Mouse (Mus musculus) neural tube, embryonic 14.5 days (tissue): ENCODE data around the gene Rab6a. TPM values are rescaled to one million over a fixed set of nuclear protein-coding genes. Genes with fewer than 3 reads are reported as not detected.

Experiments used
- ATAC-seq: fragments of 200-750 bp; cut with Nextera tagmentation; 2 replicates; pipeline ENCODE4 v1.8.0; 2017; ENCODE audit warnings: low read depth, mild to moderate bottlenecking, moderate TSS enrichment, moderate library complexity
- H3K27ac ChIP-seq: fragments of 300-500 bp; sonication (generic); 2 replicates; pipeline ENCODE4 v1.5.1; 2014; ENCODE audit warnings: low read depth, mild to moderate bottlenecking, control low read depth, low read length, moderate library complexity, mixed read lengths
- H3K27me3 ChIP-seq: fragments of 300-500 bp; sonication (generic); 2 replicates; pipeline ENCODE4 v1.6.1; 2014; ENCODE audit warnings: low read length; ENCODE audit not compliant: control insufficient read depth, insufficient read depth
- H3K36me3 ChIP-seq: fragments of 300-500 bp; sonication (generic); 2 replicates; pipeline ENCODE4 v1.6.1; 2014; ENCODE audit warnings: low read length, mixed read lengths; ENCODE audit not compliant: control insufficient read depth, insufficient read depth
- H3K4me1 ChIP-seq: fragments of 300-500 bp; sonication (generic); 2 replicates; pipeline ENCODE4 v1.6.1; 2014; ENCODE audit warnings: low read length; ENCODE audit not compliant: control insufficient read depth, insufficient read depth
- H3K4me2 ChIP-seq: fragments of 300-500 bp; sonication (generic); 2 replicates; pipeline ENCODE4 v1.6.1; 2014; ENCODE audit warnings: mild to moderate bottlenecking, low read depth, low read length, control low read depth
- H3K4me3 ChIP-seq: fragments of 300-500 bp; sonication (generic); 2 replicates; pipeline ENCODE4 v1.5.1; 2014; ENCODE audit warnings: low read depth, low read length, control low read depth, mixed read lengths
- H3K9ac ChIP-seq: fragments of 300-500 bp; sonication (generic); replicated peaks from 2 replicates; pipeline ENCODE4 v1.6.1; 2014; ENCODE audit warnings: low read depth, mild to moderate bottlenecking, control low read depth, low read length, mixed read lengths
- H3K9me3 ChIP-seq: fragments of 300-500 bp; sonication (generic); 2 replicates; pipeline ENCODE4 v1.6.1; 2016; ENCODE audit warnings: low read length; ENCODE audit not compliant: control insufficient read depth
- WGBS: fragments of 180-500 bp; shearing (Covaris S2); extraction: QIAGEN DNeasy Blood & Tissue Kit; methylation state at CpG from one replicate; pipeline ENCODE4 v1.1.7; 2014; 5-methylcytosine and 5-hydroxymethylcytosine counted together
- polyA plus RNA-seq: library from polyadenylated mRNA; unstranded; fragments of >200 nt; fragmentation: Nextera tagmentation; extraction: Ambion mirVana; gene quantifications from 2 replicates; pipeline ENCODE4 v1.2.1, GENCODE M21; 2014

Rab6a gene
- polyA plus RNA-seq, 1 experiment from 2014 or later, result 324 TPM

DNA sequence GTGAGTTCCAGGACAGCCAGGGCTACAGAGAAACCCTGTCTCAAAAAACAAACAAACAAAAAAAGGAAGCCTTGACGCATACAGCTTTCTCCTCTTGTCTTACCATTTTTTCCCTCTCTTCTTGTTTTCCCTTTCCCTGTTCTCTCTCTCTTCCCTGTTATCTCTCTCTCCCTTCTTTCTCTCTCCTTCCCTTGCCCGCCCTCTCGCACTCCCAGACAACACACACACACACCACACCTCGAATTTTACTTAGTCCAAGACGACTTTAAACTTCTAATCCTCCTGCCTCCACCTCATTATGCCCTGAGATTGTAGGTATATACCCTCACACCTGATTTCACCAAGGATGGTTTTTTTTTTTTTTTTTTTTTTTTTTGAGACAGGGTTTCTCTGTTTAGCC lies 76.9 kb downstream of the Rab6a start:
- H3K9ac ChIP-seq, result no peak overlapping the region
- no peak for ATAC-seq
- 80% methylated on average over 5 of the region's 5 CpGs for WGBS
- no peak overlapping the region for H3K4me2 ChIP-seq
- H3K9me3 ChIP-seq, result no peaks in the 10 kb centered on the region
- no peak overlapping the region for H3K27ac ChIP-seq
- no peak overlapping the region for H3K4me3 ChIP-seq
- no peaks in the 10 kb centered on the region for H3K36me3 ChIP-seq
- H3K27me3 ChIP-seq, result no peaks in the 10 kb centered on the region
- no peaks in the 10 kb centered on the region for H3K4me1 ChIP-seq

DNA sequence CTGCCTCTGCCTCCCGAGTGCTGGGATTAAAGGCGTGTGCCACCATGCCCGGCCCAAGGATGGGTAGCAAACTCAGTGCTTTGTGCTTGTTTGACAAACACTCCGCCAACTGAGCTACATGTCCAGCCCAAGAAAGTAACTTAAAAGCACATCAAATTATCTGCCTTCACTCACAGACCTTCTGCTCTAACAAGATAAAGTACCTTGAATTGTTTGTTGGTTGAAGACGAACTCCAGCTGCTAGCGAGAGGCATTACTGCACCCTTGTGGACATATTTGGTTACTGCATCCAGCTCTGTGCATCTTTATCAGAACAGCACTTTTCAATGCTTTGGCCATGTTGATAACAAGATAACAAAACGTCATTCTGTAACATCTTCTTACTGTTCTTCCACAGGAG lies 77.3 kb downstream of the Rab6a start:
- no peaks in the 10 kb centered on the region for H3K27me3 ChIP-seq
- H3K4me2 ChIP-seq, result no peak overlapping the region
- H3K4me1 ChIP-seq, result no peaks in the 10 kb centered on the region
- no peak for ATAC-seq
- H3K9me3 ChIP-seq, result no peaks in the 10 kb centered on the region
- no peaks in the 10 kb centered on the region for H3K36me3 ChIP-seq
- WGBS, result 55% methylated on average over 7 of the region's 7 CpGs
- no peak overlapping the region for H3K9ac ChIP-seq
- no peak overlapping the region for H3K4me3 ChIP-seq
- no peak overlapping the region for H3K27ac ChIP-seq

DNA sequence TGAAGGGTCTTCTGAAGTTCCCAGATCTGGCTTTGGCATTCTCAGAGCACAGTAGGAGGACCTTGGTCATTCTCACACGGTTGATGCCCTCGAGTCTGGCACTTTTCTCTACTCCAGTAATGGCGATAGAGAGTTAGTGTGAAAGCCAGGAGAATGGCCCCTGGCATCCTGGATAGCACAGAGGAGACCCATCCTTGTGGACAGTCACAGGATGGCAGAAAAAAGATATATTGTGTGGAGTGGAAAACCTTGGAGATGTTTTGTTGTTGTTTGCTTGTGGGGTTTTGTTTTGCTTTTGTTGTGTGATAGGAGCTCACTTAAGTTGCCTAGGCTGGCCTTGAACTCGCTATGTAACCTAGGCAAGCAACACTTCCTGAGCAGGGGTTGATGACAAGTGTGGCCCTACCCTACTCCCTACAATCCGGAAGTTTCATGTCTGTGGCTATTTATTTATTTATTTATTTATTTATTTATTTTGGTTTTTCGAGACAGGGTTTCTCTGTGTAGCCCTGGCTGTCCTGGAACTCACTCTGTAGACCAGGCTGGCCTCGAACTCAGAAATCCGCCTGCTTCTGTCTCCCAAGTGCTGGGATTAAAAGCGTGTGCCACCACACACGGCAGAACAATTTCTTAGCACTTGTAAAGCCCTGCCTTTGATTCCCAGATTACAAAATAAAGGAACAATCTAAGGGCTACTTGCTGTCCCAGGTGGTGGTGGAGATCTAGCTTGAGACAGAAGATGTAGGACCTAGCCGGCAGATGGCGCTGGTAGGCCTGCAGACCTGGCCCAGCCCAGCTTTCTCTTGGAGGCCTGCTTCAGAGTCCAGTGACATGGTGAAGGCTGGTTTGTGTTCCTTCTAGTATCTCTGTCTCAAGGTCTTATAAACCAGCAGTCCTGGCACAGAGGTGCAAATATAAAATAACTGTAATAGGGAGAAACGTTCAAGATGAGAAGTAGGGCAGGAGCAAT lies 78.1 kb downstream of the Rab6a start:
- peak; percentile 81; the same call in 1 of the 2 replicates for ATAC-seq
- H3K4me3 ChIP-seq, result no peak overlapping the region
- no peaks in the 10 kb centered on the region for H3K36me3 ChIP-seq
- H3K27ac ChIP-seq, result no peak overlapping the region
- no peaks in the 10 kb centered on the region for H3K9me3 ChIP-seq
- WGBS, result 48% methylated on average over 13 of the region's 13 CpGs
- H3K4me2 ChIP-seq, result no peak overlapping the region
- H3K27me3 ChIP-seq, result no peaks in the 10 kb centered on the region
- no peaks in the 10 kb centered on the region for H3K4me1 ChIP-seq
- H3K9ac ChIP-seq, result no peak overlapping the region

DNA sequence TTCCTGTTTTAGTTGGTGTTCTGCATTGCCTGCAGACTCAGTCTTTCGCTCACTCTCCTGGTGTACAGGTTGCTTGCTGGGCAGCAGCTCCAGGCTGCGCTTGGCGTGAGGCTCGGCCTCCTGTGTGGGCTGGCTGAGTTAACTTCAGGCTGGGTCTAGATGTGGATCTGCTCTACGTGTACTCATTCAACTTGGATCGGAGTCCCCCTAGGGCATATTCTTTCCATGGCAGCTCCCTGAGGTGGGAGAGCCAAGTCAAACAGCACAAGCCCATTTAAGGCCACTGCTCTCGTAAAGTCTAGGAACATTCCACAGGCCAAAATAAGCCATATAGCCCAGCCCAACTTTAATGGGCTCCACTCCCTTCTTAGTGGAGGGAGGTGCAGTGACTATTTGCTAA lies 81.3 kb downstream of the Rab6a start:
- Histone ChIP-seq H3K27ac (no peak overlapping the region), H3K4me3 (no peak overlapping the region), H3K27me3 (no peaks in the 10 kb centered on the region), H3K4me2 (no peak overlapping the region), H3K36me3 (no peaks in the 10 kb centered on the region), H3K9ac (no peak overlapping the region), H3K4me1 (no peaks in the 10 kb centered on the region), H3K9me3 (no peaks in the 10 kb centered on the region)
- WGBS, result 80% methylated on average over 7 of the region's 7 CpGs
- no peak for ATAC-seq

Other genes starting within 250 kb of the Rab6a start
- gene C2cd3, start 235.2 kb upstream of the Rab6a start, polyA plus RNA-seq, result 22.9 and 23.0 TPM in 2 replicates
- gene Ppme1, start 235.1 kb upstream of the Rab6a start, polyA plus RNA-seq, result 155 and 163 TPM in 2 replicates
- gene Ucp3, start 134.4 kb upstream of the Rab6a start, polyA plus RNA-seq, result not detected in 2 replicates
- 47.8 and 58.3 TPM in 2 replicates for gene Ucp2, start 114.1 kb upstream of the Rab6a start, polyA plus RNA-seq
- 2.4 and 4.2 TPM in 2 replicates for gene Dnajb13, start 92.5 kb upstream of the Rab6a start, polyA plus RNA-seq
- gene Coa4, start 70.3 kb upstream of the Rab6a start, polyA plus RNA-seq, result 15.2 and 18.1 TPM in 2 replicates
- gene Mrpl48, start 891 bp downstream of the Rab6a start, polyA plus RNA-seq, result 87.5 and 88.7 TPM in 2 replicates
- 21.7 and 26.3 TPM in 2 replicates for gene Plekhb1, start 55.0 kb downstream of the Rab6a start, polyA plus RNA-seq
- gene Fam168a, start 99.2 kb downstream of the Rab6a start, polyA plus RNA-seq, result 124 and 187 TPM in 2 replicates